Mouse (Mus musculus) heart, embryonic 16.5 days (tissue): Measurements from ENCODE around the gene Foxn1. TPM values are rescaled to one million over a fixed set of nuclear protein-coding genes. Genes with fewer than 3 reads are reported as not detected.

Experiments used
- ATAC-seq: fragments of 200-750 bp; cut with Nextera tagmentation; replicated peaks from 2 replicates; pipeline ENCODE4 v1.8.0; 2017; ENCODE audit warnings: moderate number of reproducible peaks; ENCODE audit not compliant: insufficient read depth, low FRiP score; ENCODE audit errors: extremely low read depth
- H3K27ac ChIP-seq: fragments of 300-500 bp; sonication (generic); 2 replicates; pipeline ENCODE4 v1.5.1; 2014; ENCODE audit warnings: mild to moderate bottlenecking, low read length, control low read depth, moderate library complexity
- H3K27me3 ChIP-seq: fragments of 300-500 bp; sonication (generic); 2 replicates; pipeline ENCODE4 v1.6.1; 2014; ENCODE audit warnings: low read length, mixed read lengths; ENCODE audit not compliant: control insufficient read depth, insufficient read depth
- H3K36me3 ChIP-seq: fragments of 300-500 bp; sonication (generic); 2 replicates; pipeline ENCODE4 v1.6.1; 2014; ENCODE audit not compliant: control insufficient read depth, insufficient read depth
- H3K4me1 ChIP-seq: fragments of 300-500 bp; sonication (generic); 2 replicates; pipeline ENCODE4 v1.6.1; 2014; ENCODE audit warnings: low read length, mixed read lengths; ENCODE audit not compliant: control insufficient read depth, insufficient read depth
- H3K4me2 ChIP-seq: fragments of 300-500 bp; sonication (generic); 2 replicates; pipeline ENCODE4 v1.6.1; 2014; ENCODE audit warnings: low read depth, mild to moderate bottlenecking, control low read depth, low read length
- H3K4me3 ChIP-seq: fragments of 300-500 bp; sonication (generic); 2 replicates; pipeline ENCODE4 v1.5.1; 2014; ENCODE audit warnings: mild to moderate bottlenecking, control low read depth, low read length
- H3K9ac ChIP-seq: fragments of 300-500 bp; sonication (generic); 2 replicates; pipeline ENCODE4 v1.6.1; 2014; ENCODE audit warnings: low read length, control low read depth
- H3K9me3 ChIP-seq: fragments of 300-500 bp; sonication (generic); replicated peaks from 2 replicates; pipeline ENCODE4 v1.6.1; 2016; ENCODE audit warnings: low read length; ENCODE audit not compliant: control insufficient read depth
- WGBS: fragments of 180-500 bp; shearing (Covaris S2); extraction: QIAGEN DNeasy Blood & Tissue Kit; methylation state at CpG from one replicate; pipeline ENCODE4 v1.1.7; 2014; 5-methylcytosine and 5-hydroxymethylcytosine counted together
- polyA plus RNA-seq: library from polyadenylated mRNA; unstranded; fragments of >200 nt; fragmentation: Nextera tagmentation; extraction: Ambion mirVana; gene quantifications from 2 replicates; pipeline ENCODE4 v1.2.1, GENCODE M21; 2015

Foxn1 gene
- polyA plus RNA-seq, 1 experiment from 2014 or later: 7.9 TPM

DNA sequence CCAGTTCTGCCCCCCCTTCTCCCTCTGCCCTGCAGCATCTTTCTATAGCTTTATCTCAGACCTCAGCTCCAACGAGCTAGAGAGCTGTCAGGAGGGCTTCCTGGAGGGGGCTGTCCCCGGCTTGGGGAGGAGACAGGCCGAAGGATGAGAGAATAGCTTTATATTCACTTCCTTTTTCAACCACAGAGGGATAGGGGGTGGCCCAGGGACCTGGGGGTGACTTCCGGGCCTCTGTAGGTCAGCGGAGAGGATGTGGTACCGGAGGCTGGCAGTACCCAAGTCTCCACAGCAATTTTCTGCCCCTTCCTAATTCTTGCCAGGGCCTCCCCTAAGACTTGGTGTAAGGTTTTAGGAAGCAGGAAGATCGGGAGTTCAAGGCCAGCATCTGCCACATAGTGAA, 40.6 kb downstream of the Foxn1 start:
- no peaks in the 10 kb centered on the region for H3K9me3 ChIP-seq
- H3K36me3 ChIP-seq: peaks cover 9% of the 10 kb centered on the region
- ATAC-seq: no peak
- H3K27me3 ChIP-seq: no peaks in the 10 kb centered on the region
- peak overlapping the region; percentile 68 for H3K27ac ChIP-seq
- no peak overlapping the region for H3K4me3 ChIP-seq
- H3K4me2 ChIP-seq: peak overlapping the region; percentile 40; the same call in 1 of the 2 replicates
- peak overlapping the region; percentile 60 for H3K9ac ChIP-seq
- H3K4me1 ChIP-seq: peaks cover 43% of the 10 kb centered on the region
- 62% methylated on average over 7 of the region's 7 CpGs for WGBS

DNA sequence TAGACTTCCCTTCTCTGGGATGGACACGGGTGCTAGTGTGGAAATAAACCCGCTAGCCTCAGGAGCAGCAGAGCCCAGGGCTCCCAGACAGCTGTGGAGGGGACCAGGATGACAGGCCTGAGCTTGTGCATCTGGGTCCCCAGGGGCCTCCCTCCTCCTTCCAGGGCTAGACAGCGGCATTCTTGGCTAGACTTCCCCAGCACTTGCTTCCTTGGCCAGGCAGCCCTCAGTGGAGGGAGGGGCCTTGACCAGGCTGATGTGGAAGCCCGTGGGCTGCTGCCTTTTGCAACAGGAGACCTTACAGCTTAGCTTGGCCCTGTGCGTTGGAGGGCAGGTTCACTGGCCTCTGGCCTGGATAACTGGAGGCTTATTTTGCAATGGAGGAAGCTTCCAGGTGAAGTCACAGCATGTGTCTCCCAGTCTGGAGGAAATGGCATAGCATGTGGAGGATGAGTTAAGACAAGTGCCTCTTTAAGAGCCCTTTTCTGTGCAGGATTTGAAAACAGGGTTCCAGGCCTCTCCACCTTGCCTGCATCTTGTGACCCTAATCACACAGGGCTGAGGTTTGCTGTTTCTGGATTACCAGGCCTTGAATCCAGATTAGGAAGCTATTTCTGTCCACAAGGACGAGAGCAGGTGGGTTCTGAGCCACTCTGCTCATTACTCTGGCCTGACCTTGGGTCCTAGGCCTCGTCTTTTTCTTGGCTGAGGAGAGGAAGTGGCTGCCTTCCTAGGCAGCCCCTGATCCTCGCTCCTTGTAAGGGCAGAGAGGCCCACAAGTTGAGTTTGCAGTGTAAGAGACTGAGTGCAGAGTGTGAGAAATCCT, 41.3 kb downstream of the Foxn1 start:
- peak overlapping the region; percentile 60 for H3K9ac ChIP-seq
- peaks cover 10% of the 10 kb centered on the region for H3K36me3 ChIP-seq
- H3K4me2 ChIP-seq: peak overlapping the region; percentile 40
- ATAC-seq: peak; percentile 26
- H3K4me3 ChIP-seq: peak overlapping the region; percentile 13; the same call in 1 of the 2 replicates
- H3K4me1 ChIP-seq: peaks cover 43% of the 10 kb centered on the region
- 29% methylated on average over 8 of the region's 8 CpGs for WGBS
- peak overlapping the region; percentile 68 for H3K27ac ChIP-seq
- no peaks in the 10 kb centered on the region for H3K27me3 ChIP-seq
- no peaks in the 10 kb centered on the region for H3K9me3 ChIP-seq

DNA sequence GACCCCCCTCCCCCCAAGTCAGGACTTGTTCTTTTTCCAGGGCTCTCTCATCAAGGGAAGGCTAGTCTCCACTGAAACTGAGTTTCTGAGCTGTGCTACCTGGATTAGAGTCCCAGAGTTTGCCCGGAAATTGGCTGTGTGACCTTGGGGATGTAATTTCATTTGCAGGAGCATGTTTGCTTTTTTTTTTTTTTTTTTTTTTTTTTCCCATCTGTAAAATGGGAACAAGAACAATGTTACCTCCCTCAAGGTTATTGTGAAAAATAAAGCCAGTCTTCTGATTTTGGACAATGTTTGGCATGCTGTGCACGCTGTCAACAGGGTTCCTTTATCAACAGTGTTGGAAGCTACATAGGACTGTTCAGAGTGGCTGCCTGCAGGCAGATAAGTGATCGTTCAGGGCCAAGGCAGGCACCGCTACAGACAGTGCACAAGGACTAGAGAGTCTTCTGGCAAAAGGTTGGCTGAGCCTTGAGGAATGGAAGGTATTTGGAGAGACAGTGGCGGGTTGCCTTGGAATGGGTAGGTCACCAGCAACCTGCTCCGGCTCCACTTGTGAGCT, 41.9 kb downstream of the Foxn1 start:
- Histone ChIP-seq H3K9me3 (no peaks in the 10 kb centered on the region), H3K27ac (peak overlapping the region; percentile 77)
- 40% methylated on average over 6 of the region's 6 CpGs for WGBS

DNA sequence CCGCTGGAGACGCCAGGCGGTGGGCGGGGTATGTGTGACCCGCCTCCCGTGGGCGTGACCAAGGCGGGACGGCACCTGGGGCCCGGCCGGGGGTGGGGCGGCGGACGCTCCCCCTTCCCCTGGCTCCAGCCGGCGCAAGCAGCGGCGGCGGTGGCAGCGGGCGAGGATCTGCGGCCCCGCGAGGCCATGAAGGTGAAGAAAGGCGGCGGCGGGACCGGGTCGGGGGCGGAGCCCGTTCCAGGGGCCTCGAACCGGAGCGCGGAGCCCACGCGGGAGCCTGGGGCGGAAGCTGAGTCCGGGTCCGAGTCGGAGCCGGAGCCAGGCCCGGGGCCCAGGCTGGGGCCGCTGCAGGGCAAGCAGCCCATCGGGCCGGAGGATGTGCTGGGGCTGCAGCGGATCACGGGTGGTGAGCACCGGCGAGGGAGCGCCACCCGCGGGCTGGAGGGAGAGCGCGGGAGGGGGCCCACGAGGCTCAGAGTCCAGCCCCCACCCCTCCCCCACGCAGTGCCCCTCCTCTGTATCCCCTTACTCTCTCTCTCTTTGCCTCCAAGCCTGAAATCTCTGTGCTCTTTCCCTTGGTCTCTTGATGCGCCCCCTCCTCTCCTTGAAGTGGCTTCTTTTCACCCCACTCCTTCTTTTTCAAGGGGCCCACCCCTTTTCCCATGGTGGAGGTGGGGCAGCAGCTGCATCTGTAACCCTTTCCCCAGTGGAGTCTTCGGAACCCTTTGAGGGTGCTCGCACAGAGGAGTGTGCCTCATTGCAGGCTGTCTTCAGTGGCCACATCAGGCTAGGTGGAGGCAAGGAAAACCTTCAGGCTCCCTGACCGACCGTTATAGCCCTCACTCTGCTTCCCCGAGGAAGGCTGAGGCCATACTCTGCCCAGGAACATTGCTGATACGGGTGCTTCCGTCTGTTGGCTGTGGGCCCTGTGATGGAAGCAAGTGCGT, 42.7 kb downstream of the Foxn1 start, which contains the start of gene Unc119:
Gene Unc119, plus strand, starts transcription at position 102 of the 947 bp plus-strand sequence.
- 2% methylated on average over 52 of the region's 66 CpGs for WGBS
- Histone ChIP-seq H3K27ac (peak within 1 kb of the TSS; percentile 77), H3K36me3 (peaks cover 10% of the 10 kb centered on the region)

More for the DNA sequence above, 41.9 kb downstream of the Foxn1 start:
- Histone ChIP-seq H3K9ac (peak overlapping the region; percentile 92), H3K36me3 (peaks cover 13% of the 10 kb centered on the region), H3K27me3 (no peaks in the 10 kb centered on the region), H3K4me3 (peak overlapping the region; percentile 88), H3K4me1 (peaks cover 36% of the 10 kb centered on the region), H3K4me2 (peak overlapping the region; percentile 93)
- no peak for ATAC-seq

DNA sequence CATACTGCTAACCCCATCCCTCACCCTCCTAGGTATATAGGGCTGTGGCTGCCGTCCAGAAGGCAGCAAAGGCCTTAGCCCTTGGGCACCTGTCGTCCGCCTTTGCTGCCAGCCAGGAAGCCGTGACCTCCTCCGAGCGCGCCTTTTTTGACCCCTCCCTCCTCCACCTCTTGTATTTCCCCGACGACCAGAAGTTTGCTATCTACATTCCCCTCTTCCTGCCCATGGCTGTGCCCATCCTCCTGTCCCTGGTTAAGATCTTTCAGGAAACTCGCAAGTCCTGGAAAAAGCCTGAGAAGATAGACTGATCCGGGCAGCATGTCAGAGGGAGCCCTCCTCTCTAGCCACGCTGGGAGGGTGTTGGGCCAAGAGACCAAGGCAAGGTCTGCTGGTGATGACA, 44.7 kb downstream of the Foxn1 start:
- Histone ChIP-seq H3K9me3 (no peaks in the 10 kb centered on the region), H3K4me1 (peaks cover 29% of the 10 kb centered on the region), H3K4me3 (no peak overlapping the region), H3K27me3 (no peaks in the 10 kb centered on the region), H3K27ac (no peak overlapping the region), H3K9ac (no peak overlapping the region), H3K36me3 (peaks cover 4% of the 10 kb centered on the region; the same call in 1 of the 2 replicates), H3K4me2 (no peak overlapping the region)
- 60% methylated on average over 12 of the region's 12 CpGs for whole genome bisulfite sequencing
- ATAC-seq: no peak

More for the DNA sequence above, 42.7 kb downstream of the Foxn1 start, which contains the start of gene Unc119:
- Histone ChIP-seq H3K27me3 (no peaks in the 10 kb centered on the region), H3K9me3 (no peaks in the 10 kb centered on the region), H3K4me1 (peaks cover 35% of the 10 kb centered on the region), H3K9ac (peak within 1 kb of the TSS; percentile 92), H3K4me2 (peak within 1 kb of the TSS; percentile 93), H3K4me3 (peak within 1 kb of the TSS; percentile 88)
- peak; percentile 82 for ATAC-seq

DNA sequence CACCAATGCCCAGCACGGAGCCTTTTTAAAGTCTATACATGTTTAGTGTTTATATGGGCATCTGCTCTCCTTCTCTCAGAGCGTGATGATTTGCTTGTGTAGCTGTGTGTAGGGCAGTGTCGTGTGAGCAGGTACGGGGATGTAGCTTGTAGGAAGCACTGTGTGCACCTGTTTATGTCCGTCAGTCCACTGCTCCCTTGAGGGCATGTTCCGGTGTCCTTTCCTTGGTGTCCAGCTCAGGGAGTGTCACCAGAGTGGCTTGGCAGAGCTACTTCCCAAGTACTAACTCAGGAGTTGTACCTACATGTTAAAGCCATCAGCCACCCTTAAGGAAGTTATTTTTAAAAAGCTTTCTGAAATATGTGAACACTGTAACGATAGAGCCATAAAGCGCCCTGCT, 49.3 kb downstream of the Foxn1 start:
- 92% methylated on average over 8 of the region's 8 CpGs for WGBS
- H3K9ac ChIP-seq: no peak overlapping the region
- no peaks in the 10 kb centered on the region for H3K4me1 ChIP-seq
- H3K4me3 ChIP-seq: no peak overlapping the region
- no peaks in the 10 kb centered on the region for H3K27me3 ChIP-seq
- H3K27ac ChIP-seq: no peak overlapping the region
- H3K4me2 ChIP-seq: no peak overlapping the region
- H3K9me3 ChIP-seq: no peaks in the 10 kb centered on the region
- peaks cover 26% of the 10 kb centered on the region for H3K36me3 ChIP-seq
- ATAC-seq: no peak

DNA sequence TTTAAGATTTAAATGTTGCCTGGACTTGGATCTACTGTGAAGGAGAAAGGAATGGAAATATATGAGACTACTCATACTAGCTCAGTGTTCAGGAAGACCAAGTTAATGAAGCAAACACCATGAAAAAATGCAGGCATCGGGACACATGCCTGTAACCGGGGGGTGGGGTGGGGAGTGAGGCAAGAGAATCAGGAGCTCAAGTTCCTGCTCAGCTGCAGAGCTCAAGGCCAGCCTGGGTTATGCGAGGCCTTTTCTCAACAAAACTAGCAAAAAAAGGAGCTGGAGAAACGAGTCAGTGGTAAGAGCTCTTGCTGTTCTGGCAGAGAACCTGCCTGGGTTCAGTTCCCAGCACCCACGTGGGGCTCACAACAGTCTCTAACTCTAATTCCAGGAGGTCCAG, 52.4 kb downstream of the Foxn1 start:
- Histone ChIP-seq H3K36me3 (peaks cover 22% of the 10 kb centered on the region), H3K27ac (no peak overlapping the region), H3K4me2 (no peak overlapping the region), H3K9ac (no peak overlapping the region), H3K4me3 (no peak overlapping the region), H3K4me1 (peaks cover 3% of the 10 kb centered on the region), H3K9me3 (no peaks in the 10 kb centered on the region), H3K27me3 (no peaks in the 10 kb centered on the region)
- ATAC-seq: no peak
- 92% methylated on average over 5 of the region's 5 CpGs for WGBS

DNA sequence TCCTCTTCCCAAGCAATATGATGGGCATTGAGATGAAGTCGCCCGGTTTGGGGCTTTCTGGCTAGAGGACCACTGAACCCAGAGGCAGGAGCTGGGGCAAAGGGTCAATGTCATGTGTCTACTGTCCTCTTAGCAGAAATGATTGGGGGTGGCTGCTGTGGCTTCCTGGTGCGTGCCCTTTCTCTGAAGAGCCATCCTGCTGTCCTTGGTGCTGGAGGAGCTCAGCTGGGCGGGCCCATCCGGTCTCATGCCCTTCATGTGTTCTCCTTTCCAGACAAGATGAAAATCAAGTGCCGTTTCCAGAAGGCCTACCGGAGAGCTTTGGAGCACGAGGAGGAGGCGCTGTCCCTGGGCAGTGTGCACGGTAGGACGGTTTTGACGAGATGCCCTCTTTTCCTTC, 53.7 kb downstream of the Foxn1 start:
- Histone ChIP-seq H3K4me3 (no peak overlapping the region), H3K9ac (no peak overlapping the region), H3K4me1 (peaks cover 6% of the 10 kb centered on the region), H3K27ac (no peak overlapping the region), H3K36me3 (peaks cover 22% of the 10 kb centered on the region), H3K9me3 (no peaks in the 10 kb centered on the region), H3K27me3 (no peaks in the 10 kb centered on the region), H3K4me2 (no peak overlapping the region)
- ATAC-seq: no peak
- WGBS: 92% methylated on average over 12 of the region's 12 CpGs
